Mouse (Mus musculus) midbrain, embryonic 15.5 days (tissue): ENCODE data around the gene Acsl5. TPM values are rescaled to one million over a fixed set of nuclear protein-coding genes. Genes with fewer than 3 reads are reported as not detected.

Source experiments
- ATAC-seq: fragments of 200-750 bp; cut with Nextera tagmentation; replicated peaks from 2 replicates; pipeline ENCODE4 v1.8.0; 2017; ENCODE audit warnings: moderate TSS enrichment
- H3K27ac ChIP-seq: fragments of 300-500 bp; sonication (generic); 2 replicates; pipeline ENCODE4 v1.5.1; 2015; ENCODE audit warnings: mild to moderate bottlenecking, inconsistent platforms
- H3K27me3 ChIP-seq: fragments of 300-500 bp; sonication (generic); replicated peaks from 2 replicates; pipeline ENCODE4 v1.6.1; 2015; ENCODE audit warnings: inconsistent platforms
- H3K36me3 ChIP-seq: fragments of 300-500 bp; sonication (generic); replicated peaks from 2 replicates; pipeline ENCODE4 v1.6.1; 2015; ENCODE audit warnings: inconsistent platforms
- H3K4me1 ChIP-seq: fragments of 300-500 bp; sonication (generic); 2 replicates; pipeline ENCODE4 v1.6.1; 2015; ENCODE audit warnings: inconsistent platforms
- H3K4me2 ChIP-seq: fragments of 300-500 bp; sonication (generic); 2 replicates; pipeline ENCODE4 v1.6.1; 2015; ENCODE audit warnings: inconsistent platforms, mild to moderate bottlenecking, moderate library complexity
- H3K4me3 ChIP-seq: fragments of 300-500 bp; sonication (generic); 2 replicates; pipeline ENCODE4 v1.5.1; 2015; ENCODE audit warnings: mild to moderate bottlenecking, inconsistent platforms
- H3K9ac ChIP-seq: fragments of 300-500 bp; sonication (generic); 2 replicates; pipeline ENCODE4 v1.6.1; 2015; ENCODE audit warnings: mild to moderate bottlenecking, inconsistent platforms
- H3K9me3 ChIP-seq: fragments of 300-500 bp; sonication (generic); 2 replicates; pipeline ENCODE4 v1.6.1; 2016; ENCODE audit warnings: inconsistent platforms
- WGBS: fragments of 180-500 bp; shearing (Covaris S2); methylation state at CpG from one replicate; pipeline ENCODE4 v1.1.7; 2015; ENCODE audit warnings: mixed read lengths; 5-methylcytosine and 5-hydroxymethylcytosine counted together
- polyA plus RNA-seq: library from polyadenylated mRNA; unstranded; fragments of >200 nt; fragmentation: Nextera tagmentation; extraction: Ambion mirVana; gene quantifications from 2 replicates; pipeline ENCODE4 v1.2.1, GENCODE M21; 2015

Gene Acsl5
- polyA plus RNA-seq, 1 experiment from 2014 or later, result 13.4 TPM

- Histone ChIP-seq H3K4me1 (no peaks in the 10 kb centered on the region), H3K9me3 (no peaks in the 10 kb centered on the region), H3K9ac (no peak overlapping the region), H3K36me3 (peaks cover 12% of the 10 kb centered on the region; the same call in 1 of the 2 replicates), H3K4me2 (no peak overlapping the region), H3K27me3 (no peaks in the 10 kb centered on the region), H3K4me3 (no peak overlapping the region), H3K27ac (no peak overlapping the region)
- WGBS, result 96% methylated on average over 3 of the region's 3 CpGs
- no peak for ATAC-seq
Observed at GRCm38 (mm10) chr19:55295556-55295955, 43.8 kb downstream of the Acsl5 start.

- Histone ChIP-seq H3K36me3 (peaks cover 17% of the 10 kb centered on the region), H3K4me1 (no peaks in the 10 kb centered on the region), H3K9ac (no peak overlapping the region), H3K4me2 (no peak overlapping the region), H3K27ac (no peak overlapping the region), H3K27me3 (no peaks in the 10 kb centered on the region), H3K9me3 (no peaks in the 10 kb centered on the region), H3K4me3 (no peak overlapping the region)
- no peak for ATAC-seq
- WGBS, result 94% methylated on average over 2 of the region's 2 CpGs
Observed at GRCm38 (mm10) chr19:55296301-55296700, 44.6 kb downstream of the Acsl5 start.

- peaks cover 22% of the 10 kb centered on the region for H3K36me3 ChIP-seq
- ATAC-seq, result no peak
- H3K9me3 ChIP-seq, result no peaks in the 10 kb centered on the region
- H3K4me3 ChIP-seq, result no peak overlapping the region
- no peak overlapping the region for H3K27ac ChIP-seq
- H3K9ac ChIP-seq, result no peak overlapping the region
- H3K4me2 ChIP-seq, result no peak overlapping the region
- H3K27me3 ChIP-seq, result no peaks in the 10 kb centered on the region
- 96% methylated on average over 2 of the region's 2 CpGs for WGBS
- no peaks in the 10 kb centered on the region for H3K4me1 ChIP-seq
Observed at GRCm38 (mm10) chr19:55297489-55297888, 45.8 kb downstream of the Acsl5 start.

- Histone ChIP-seq H3K36me3 (peaks cover 27% of the 10 kb centered on the region), H3K27me3 (no peaks in the 10 kb centered on the region), H3K9me3 (no peaks in the 10 kb centered on the region), H3K4me2 (no peak overlapping the region), H3K4me1 (no peaks in the 10 kb centered on the region), H3K4me3 (no peak overlapping the region), H3K9ac (no peak overlapping the region), H3K27ac (no peak overlapping the region)
- ATAC-seq, result no peak
- WGBS, result 90% methylated on average over 5 of the region's 5 CpGs
Observed at GRCm38 (mm10) chr19:55297961-55298360, 46.2 kb downstream of the Acsl5 start.

DNA sequence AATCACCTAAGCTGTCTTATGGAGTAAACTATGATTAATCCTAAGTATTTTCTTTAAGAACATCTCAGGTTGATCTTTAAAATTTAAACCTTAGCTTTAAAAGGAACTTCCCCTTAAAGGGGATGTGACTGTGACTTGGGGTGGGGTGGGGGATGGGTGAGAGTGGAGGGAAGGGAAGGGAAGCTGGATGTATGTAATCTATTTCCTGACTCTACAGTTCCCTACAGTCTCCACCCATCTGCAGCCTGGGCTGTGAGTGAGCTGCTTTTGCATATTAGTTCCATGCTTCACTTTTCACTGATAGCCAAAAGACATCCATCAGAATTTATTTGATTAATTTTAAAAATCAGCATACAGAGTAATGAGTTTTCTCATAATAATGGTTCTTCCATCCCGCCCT is 47.6 kb downstream of the Acsl5 start:
- ATAC-seq, result no peak
- peaks cover 27% of the 10 kb centered on the region for H3K36me3 ChIP-seq
- H3K9ac ChIP-seq, result no peak overlapping the region
- WGBS, result 89% methylated on average over 1 of the region's 1 CpGs
- H3K9me3 ChIP-seq, result no peaks in the 10 kb centered on the region
- H3K4me1 ChIP-seq, result no peaks in the 10 kb centered on the region
- no peak overlapping the region for H3K4me3 ChIP-seq
- H3K27ac ChIP-seq, result no peak overlapping the region
- no peak overlapping the region for H3K4me2 ChIP-seq
- H3K27me3 ChIP-seq, result no peaks in the 10 kb centered on the region

- WGBS, result 86% methylated on average over 3 of the region's 3 CpGs
- no peak for ATAC-seq
- Histone ChIP-seq H3K27ac (no peak overlapping the region), H3K27me3 (no peaks in the 10 kb centered on the region), H3K4me1 (no peaks in the 10 kb centered on the region), H3K36me3 (peaks cover 24% of the 10 kb centered on the region), H3K9me3 (no peaks in the 10 kb centered on the region), H3K9ac (no peak overlapping the region), H3K4me2 (no peak overlapping the region), H3K4me3 (no peak overlapping the region)
Observed at GRCm38 (mm10) chr19:55300525-55300924, 48.8 kb downstream of the Acsl5 start.

- peaks cover 26% of the 10 kb centered on the region for H3K36me3 ChIP-seq
- no peak overlapping the region for H3K4me2 ChIP-seq
- no peaks in the 10 kb centered on the region for H3K4me1 ChIP-seq
- H3K9ac ChIP-seq, result no peak overlapping the region
- no peaks in the 10 kb centered on the region for H3K27me3 ChIP-seq
- no peak overlapping the region for H3K4me3 ChIP-seq
- no peak for ATAC-seq
- no peaks in the 10 kb centered on the region for H3K9me3 ChIP-seq
- no peak overlapping the region for H3K27ac ChIP-seq
Observed at GRCm38 (mm10) chr19:55305024-55305423, 53.3 kb downstream of the Acsl5 start.

DNA sequence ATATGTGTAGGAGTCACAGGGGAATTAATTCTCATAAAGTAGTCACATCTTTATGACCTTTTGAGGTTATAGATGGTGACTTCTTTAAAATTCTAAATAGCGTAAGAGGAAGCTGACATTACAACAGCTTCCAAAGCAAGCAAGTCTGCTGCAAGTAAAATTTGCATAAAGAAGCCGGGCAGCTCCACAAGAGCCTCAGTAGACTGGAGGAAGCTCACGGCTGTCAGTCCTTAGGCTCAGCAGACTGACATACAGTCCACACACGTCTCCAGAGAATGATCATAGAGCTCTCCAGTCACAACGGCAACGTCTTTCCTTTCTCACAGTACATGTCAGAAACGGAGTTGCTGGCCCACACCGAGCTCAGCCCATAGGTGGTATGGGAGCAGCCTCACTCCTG is 60.1 kb downstream of the Acsl5 start:
- H3K4me2 ChIP-seq, result no peak overlapping the region
- H3K4me3 ChIP-seq, result no peak overlapping the region
- H3K9ac ChIP-seq, result no peak overlapping the region
- WGBS, result 93% methylated on average over 8 of the region's 8 CpGs
- H3K27ac ChIP-seq, result no peak overlapping the region
- no peaks in the 10 kb centered on the region for H3K9me3 ChIP-seq
- no peak for ATAC-seq
- no peaks in the 10 kb centered on the region for H3K27me3 ChIP-seq
- peaks cover 26% of the 10 kb centered on the region for H3K4me1 ChIP-seq
- H3K36me3 ChIP-seq, result peaks cover 24% of the 10 kb centered on the region; the same call in 1 of the 2 replicates

DNA sequence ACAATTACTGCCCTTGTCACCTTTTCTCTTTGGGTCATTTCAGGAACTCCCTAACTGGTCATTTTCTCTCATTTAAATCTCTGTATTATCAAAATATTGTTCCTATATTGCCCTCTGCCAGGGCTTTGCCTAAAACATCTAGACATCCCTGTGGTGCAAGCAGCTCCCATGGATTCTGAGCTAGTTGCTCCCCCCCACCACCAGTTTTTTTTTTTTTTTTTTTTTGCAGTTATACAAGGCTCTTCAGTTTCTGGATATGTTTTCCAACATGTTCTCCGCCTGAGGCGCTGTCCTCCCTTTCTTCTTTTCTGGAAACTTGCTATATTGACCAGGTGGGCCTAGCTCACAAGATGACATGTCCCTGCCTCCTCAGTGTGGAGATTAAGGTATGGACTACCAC is 61.9 kb downstream of the Acsl5 start:
- WGBS, result 93% methylated on average over 2 of the region's 2 CpGs
- no peak for ATAC-seq
- Histone ChIP-seq H3K4me2 (no peak overlapping the region), H3K9ac (no peak overlapping the region; the same call in 1 of the 2 replicates), H3K4me1 (peaks cover 36% of the 10 kb centered on the region), H3K9me3 (no peaks in the 10 kb centered on the region), H3K27me3 (no peaks in the 10 kb centered on the region), H3K4me3 (no peak overlapping the region), H3K36me3 (peaks cover 24% of the 10 kb centered on the region; the same call in 1 of the 2 replicates), H3K27ac (no peak overlapping the region)

DNA sequence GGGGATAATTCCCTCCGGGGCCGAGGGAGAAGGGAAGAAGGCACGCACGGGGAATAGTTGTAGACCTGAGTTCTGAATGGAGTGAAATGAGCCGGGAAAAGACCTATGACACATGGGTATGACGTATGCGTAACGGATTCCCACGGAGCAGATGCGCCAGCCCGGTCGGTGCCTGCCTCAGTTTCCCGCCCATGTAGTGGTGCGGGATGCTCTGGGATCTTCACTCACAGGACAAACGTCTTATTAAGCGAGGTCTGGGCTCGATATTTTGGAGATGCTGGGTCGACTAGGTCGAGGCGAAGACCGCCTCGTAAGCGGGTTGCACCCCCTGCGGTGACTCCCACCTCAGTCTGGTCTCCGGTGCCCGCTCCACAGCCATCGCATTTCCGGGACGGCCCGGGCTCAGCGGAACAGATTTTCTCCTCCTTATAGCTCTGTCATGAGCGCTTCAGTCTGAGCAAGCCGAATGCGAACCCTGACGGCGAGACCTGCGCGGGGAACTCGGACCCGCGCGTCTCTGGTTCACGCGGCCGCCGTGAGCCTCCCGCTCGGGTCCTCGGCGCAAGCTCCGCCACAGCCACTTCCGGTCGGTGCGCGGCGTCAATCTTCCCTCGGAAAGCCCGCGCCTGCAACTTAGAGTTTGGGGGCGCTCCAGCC is 63.8 kb downstream of the Acsl5 start, which contains the start of gene Zdhhc6:
Gene Zdhhc6 (minus strand): TSS at position 581 of the 657 bp plus-strand sequence.
- peak within 1 kb of the TSS; percentile 83 for H3K9ac ChIP-seq
- peak within 1 kb of the TSS; percentile 98 for H3K4me3 ChIP-seq
- no peaks in the 10 kb centered on the region for H3K27me3 ChIP-seq
- peaks cover 36% of the 10 kb centered on the region for H3K4me1 ChIP-seq
- H3K27ac ChIP-seq, result peak within 1 kb of the TSS; percentile 86
- peaks cover 10% of the 10 kb centered on the region; the same call in 1 of the 2 replicates for H3K36me3 ChIP-seq
- H3K9me3 ChIP-seq, result no peaks in the 10 kb centered on the region
- ATAC-seq, result peak; percentile 87
- peak within 1 kb of the TSS; percentile 92 for H3K4me2 ChIP-seq
- under 1% methylated on average over 60 of the region's 60 CpGs for WGBS

DNA sequence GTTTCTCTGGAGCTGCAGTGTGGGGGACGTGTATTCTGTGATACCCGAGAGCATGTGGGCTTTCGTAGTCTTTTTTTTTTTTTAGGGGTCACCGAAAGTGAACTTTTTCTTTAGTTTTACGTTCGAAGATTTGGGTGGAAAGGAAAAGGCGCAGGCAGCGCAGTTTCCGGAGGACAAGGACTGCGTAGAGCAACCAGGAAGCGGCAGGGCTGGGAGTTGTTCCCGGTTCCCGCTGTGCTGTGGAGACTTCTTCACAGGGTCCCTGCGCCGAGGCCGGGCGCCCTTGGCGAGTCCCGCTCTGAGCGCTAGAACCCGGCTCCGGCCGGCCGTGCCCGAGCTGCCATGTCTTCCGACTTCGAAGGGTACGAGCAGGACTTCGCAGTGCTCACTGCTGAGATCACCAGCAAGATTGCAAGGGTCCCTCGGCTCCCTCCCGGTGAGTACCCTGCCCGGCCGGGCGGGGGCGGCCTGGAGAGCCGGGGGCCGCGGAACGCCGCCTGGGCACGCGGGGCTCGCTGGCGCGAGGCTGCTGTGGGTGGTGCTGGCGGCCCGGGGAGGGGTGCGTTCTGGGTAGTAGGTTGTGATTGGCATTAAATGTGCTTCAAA is 64.5 kb downstream of the Acsl5 start, which contains the start of gene Vti1a:
Gene Vti1a (plus strand): TSS at position 187 of the 606 bp plus-strand sequence.
- H3K36me3 ChIP-seq, result peaks cover 6% of the 10 kb centered on the region; the same call in 1 of the 2 replicates
- ATAC-seq, result peak; percentile 94
- H3K9me3 ChIP-seq, result no peaks in the 10 kb centered on the region
- H3K27me3 ChIP-seq, result no peaks in the 10 kb centered on the region
- peak within 1 kb of the TSS; percentile 83 for H3K9ac ChIP-seq
- under 1% methylated on average over 48 of the region's 48 CpGs for WGBS
- peaks cover 36% of the 10 kb centered on the region for H3K4me1 ChIP-seq
- H3K4me2 ChIP-seq, result peak within 1 kb of the TSS; percentile 92
- H3K27ac ChIP-seq, result peak within 1 kb of the TSS; percentile 86
- H3K4me3 ChIP-seq, result peak within 1 kb of the TSS; percentile 98

DNA sequence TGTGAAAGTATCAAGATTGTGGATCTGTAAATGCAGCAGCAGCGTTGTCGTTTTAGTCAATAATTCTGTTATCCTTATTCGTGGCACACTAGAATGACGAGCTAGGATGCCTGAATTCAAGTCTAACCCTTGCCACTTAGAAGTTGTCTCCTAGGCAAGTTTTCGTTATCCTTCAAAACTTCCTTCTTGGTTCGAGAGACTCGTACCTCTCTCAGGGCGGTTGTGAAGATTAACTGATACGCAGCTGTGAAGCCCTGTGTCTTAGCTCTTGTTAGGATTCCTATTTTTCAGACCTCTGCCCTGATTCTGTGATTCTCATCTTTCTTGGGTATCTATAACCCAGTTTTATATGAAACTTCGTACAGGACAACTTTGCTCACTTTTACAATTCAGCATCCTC is 65.2 kb downstream of the Acsl5 start:
- Histone ChIP-seq H3K27me3 (no peaks in the 10 kb centered on the region), H3K4me3 (peak overlapping the region; percentile 98), H3K4me1 (peaks cover 36% of the 10 kb centered on the region), H3K36me3 (no peaks in the 10 kb centered on the region), H3K4me2 (peak overlapping the region; percentile 92), H3K9me3 (no peaks in the 10 kb centered on the region), H3K27ac (no peak overlapping the region), H3K9ac (peak overlapping the region; percentile 83; the same call in 1 of the 2 replicates)
- ATAC-seq, result no peak
- 58% methylated on average over 10 of the region's 10 CpGs for WGBS

DNA sequence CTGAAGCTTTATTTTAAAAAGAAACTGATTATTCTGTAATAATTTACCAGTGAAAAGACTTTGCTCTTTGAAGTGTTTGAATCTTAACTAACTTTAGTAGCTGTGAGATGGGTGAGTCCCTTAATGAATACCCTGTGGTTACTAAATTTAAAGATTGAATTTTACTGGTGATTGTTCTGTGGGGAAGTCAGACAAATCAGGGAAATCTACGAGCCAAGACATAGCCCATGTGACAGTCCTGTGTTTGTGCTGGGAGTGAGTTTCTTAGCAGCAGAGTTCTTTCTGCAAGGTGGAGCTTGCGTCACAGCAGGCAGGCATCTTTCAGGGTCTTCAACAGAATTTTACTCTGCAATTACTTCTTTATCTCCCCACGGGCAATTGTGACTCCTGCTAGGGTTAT is 67.3 kb downstream of the Acsl5 start:
- H3K27ac ChIP-seq, result no peak overlapping the region
- peaks cover 27% of the 10 kb centered on the region for H3K4me1 ChIP-seq
- no peak overlapping the region for H3K4me3 ChIP-seq
- peaks cover 5% of the 10 kb centered on the region; the same call in 1 of the 2 replicates for H3K36me3 ChIP-seq
- H3K9me3 ChIP-seq, result no peaks in the 10 kb centered on the region
- no peak overlapping the region for H3K4me2 ChIP-seq
- H3K27me3 ChIP-seq, result no peaks in the 10 kb centered on the region
- no peak overlapping the region for H3K9ac ChIP-seq
- WGBS, result 77% methylated on average over 3 of the region's 3 CpGs
- no peak for ATAC-seq
